9 mouse cellular contexts compared by ENCODE assay signal in the genomic region with DNA sequence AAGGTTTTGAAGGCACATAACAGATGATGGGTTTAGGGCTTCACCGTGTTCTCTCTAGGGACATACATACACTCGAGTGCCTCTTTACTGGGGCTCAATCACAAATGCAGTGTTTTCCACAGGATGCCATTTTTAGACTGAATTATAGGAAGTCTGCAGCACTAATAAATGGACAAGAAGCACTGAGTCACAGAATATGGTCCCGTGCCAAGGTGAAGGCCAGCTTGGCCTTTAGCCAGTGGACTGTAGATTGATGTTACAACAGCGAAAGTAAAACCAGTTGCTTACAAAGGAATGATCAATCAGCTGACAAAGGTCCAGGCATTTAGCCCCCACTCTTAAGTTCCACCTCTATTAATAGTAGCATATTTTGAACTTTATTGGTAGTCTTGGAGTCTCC.
DNase-seq lines count a peak whose midpoint lies in the region; ATAC-seq and TF ChIP-seq lines count a peak whose summit lies in the region.
"Had no signal": no experiment of that assay in that cellular context is flagged by ENCODE, and none has a peak within 500 bp of the region (broad histone marks: within the 10 kb centered on the region; RNA-seq: fewer than 3 reads in every experiment).

No protein-coding gene starts in this region.

- no peak for TF ChIP-seq POLR2A in limb, embryonic 14.5 days (IDR thresholded peaks at IDR 0.05; ENCODE audit: borderline replicate concordance, extremely low read depth, insufficient read depth, insufficient read length)

- H3K4me1 ChIP-seq in limb, embryonic 14.5 days (ENCODE audit: control insufficient read depth, insufficient read depth, low read length), result 0 out of 2 replicates have a peak, but pooled peaks cover 6% of the 10 kb centered on the region
- H3K4me1 ChIP-seq in limb, embryonic 10.5 days, result no peaks in the 10 kb centered on the region
- no peaks in the 10 kb centered on the region for H3K4me1 ChIP-seq in kidney, embryonic 15.5 days
- H3K4me1 ChIP-seq in forebrain, embryonic 11.5 days (replicated peaks; ENCODE audit: control insufficient read depth, insufficient read depth, low read length), result no peaks in the 10 kb centered on the region

- no peaks in the 10 kb centered on the region for H3K27me3 ChIP-seq in limb, embryonic 14.5 days (ENCODE audit: control insufficient read depth, insufficient read depth, low read length)
- no peaks in the 10 kb centered on the region for H3K27me3 ChIP-seq in limb, embryonic 10.5 days (ENCODE audit: low read depth, poor library complexity, severe bottlenecking)
- H3K27me3 ChIP-seq in kidney, embryonic 15.5 days, result no peaks in the 10 kb centered on the region
- no peaks in the 10 kb centered on the region for H3K27me3 ChIP-seq in forebrain, embryonic 11.5 days (ENCODE audit: control insufficient read depth, insufficient read depth, low read length)

- no peak overlapping the region for H3K9ac ChIP-seq in limb, embryonic 14.5 days (ENCODE audit: low read depth, low read length, severe bottlenecking)
- H3K9ac ChIP-seq in kidney, embryonic 15.5 days, result no peak overlapping the region
- no peak overlapping the region for H3K9ac ChIP-seq in forebrain, embryonic 11.5 days (ENCODE audit: low read length)

- ATAC-seq in limb, embryonic 14.5 days (ENCODE audit: low FRiP score, low read depth), result no peak
- no peak for ATAC-seq in kidney, embryonic 15.5 days (replicated peaks; ENCODE audit: low FRiP score)
- no peak for ATAC-seq in forebrain, embryonic 11.5 days (replicated peaks; ENCODE audit: low FRiP score)

- H3K9me3 ChIP-seq in limb, embryonic 14.5 days (ENCODE audit: control insufficient read depth, low read length), result no peaks in the 10 kb centered on the region
- H3K9me3 ChIP-seq in limb, embryonic 10.5 days (replicated peaks), result no peaks in the 10 kb centered on the region
- H3K9me3 ChIP-seq in kidney, embryonic 15.5 days (replicated peaks), result no peaks in the 10 kb centered on the region
- no peaks in the 10 kb centered on the region for H3K9me3 ChIP-seq in forebrain, embryonic 11.5 days (ENCODE audit: control insufficient read depth, low read length)
- H3K9me3 ChIP-seq: forebrain, embryonic 10.5 days had no signal

- peak; percentile 9 for DNase-seq in limb, embryonic 14.5 days (ENCODE audit: low spot score)
- DNase-seq in limb, embryonic 10.5 days (ENCODE audit: low spot score), result no peak
- DNase-seq in gastrocnemius, postnatal 25 days, result peak; percentile 41
- peak; percentile 87 for DNase-seq in lung, postnatal 36 days
- DNase-seq in cerebellum, adult 9-11 months, result no peak
- no peak for DNase-seq in forebrain, embryonic 11.5 days (ENCODE audit: low spot score)
- no peak for DNase-seq in embryo, embryonic 10.5 days (ENCODE audit: low spot score)

- H3K27ac ChIP-seq in limb, embryonic 14.5 days (replicated peaks; ENCODE audit: low read depth, low read length), result no peak overlapping the region
- H3K27ac ChIP-seq in limb, embryonic 10.5 days, result no peak overlapping the region
- 0 out of 2 replicates have a peak overlapping the region, but pooled peaks have one; percentile 13 for H3K27ac ChIP-seq in kidney, embryonic 15.5 days
- no peak overlapping the region for H3K27ac ChIP-seq in forebrain, embryonic 11.5 days (ENCODE audit: low read depth, low read length)
- H3K27ac ChIP-seq: forebrain, embryonic 10.5 days had no signal

- WGBS in limb, embryonic 14.5 days, result 74% methylated on average over 4 of the region's 4 CpGs
- 90% methylated on average over 4 of the region's 4 CpGs for WGBS in limb, embryonic 10.5 days
- WGBS in kidney, embryonic 15.5 days, result 59% methylated on average over 4 of the region's 4 CpGs
- 88% methylated on average over 4 of the region's 4 CpGs for WGBS in forebrain, embryonic 11.5 days

- no peak overlapping the region for H3K4me2 ChIP-seq in limb, embryonic 14.5 days (replicated peaks; ENCODE audit: low read depth, low read length, severe bottlenecking)
- no peak overlapping the region for H3K4me2 ChIP-seq in kidney, embryonic 15.5 days
- H3K4me2 ChIP-seq in forebrain, embryonic 11.5 days (ENCODE audit: low read depth, low read length, severe bottlenecking), result no peak overlapping the region

- no peak overlapping the region for H3K4me3 ChIP-seq in limb, embryonic 14.5 days (replicated peaks; ENCODE audit: low read length)
- H3K4me3 ChIP-seq in limb, embryonic 10.5 days, result no peak overlapping the region
- H3K4me3 ChIP-seq in kidney, embryonic 15.5 days (replicated peaks), result no peak overlapping the region
- H3K4me3 ChIP-seq in forebrain, embryonic 11.5 days (ENCODE audit: low read depth, low read length), result no peak overlapping the region
- H3K4me3 ChIP-seq: forebrain, embryonic 10.5 days had no signal

- H3K36me3 ChIP-seq in limb, embryonic 14.5 days (ENCODE audit: control insufficient read depth, insufficient read depth, low read length), result no peaks in the 10 kb centered on the region
- no peaks in the 10 kb centered on the region for H3K36me3 ChIP-seq in limb, embryonic 10.5 days
- H3K36me3 ChIP-seq in kidney, embryonic 15.5 days, result no peaks in the 10 kb centered on the region
- H3K36me3 ChIP-seq in forebrain, embryonic 11.5 days (ENCODE audit: control insufficient read depth, insufficient read depth, low read length), result no peaks in the 10 kb centered on the region
- H3K36me3 ChIP-seq: forebrain, embryonic 10.5 days had no signal

Comparison
In these comparisons a context has a peak if more than half of its experiments do, and no peak if none do; other contexts are left out.
1. DNase-seq: peak in limb, embryonic 14.5 days (single experiment), gastrocnemius, postnatal 25 days (single experiment) and lung, postnatal 36 days (single experiment); none in limb, embryonic 10.5 days (single experiment), cerebellum, adult 9-11 months (single experiment), forebrain, embryonic 11.5 days (single experiment) and embryo, embryonic 10.5 days (single experiment).